Mouse (Mus musculus): Measurements from ENCODE around the gene Dhx33.

GRCm38 (mm10) chr11:70982557-70983228 lies 21.5 kb downstream of the Dhx33 start, which contains the start of gene C1qbp:
- TF ChIP-seq CTCF (IDR thresholded peaks at IDR 0.05) (peak; percentile 97), EP300 (IDR thresholded peaks at IDR 0.05) (no peak; the same call in 1 of the 2 replicates)

Measured in lung, postnatal 0 days (tissue).